Mouse (Mus musculus) left cerebral cortex, postnatal 25 days (tissue): ENCODE measurements around the gene Ms4a14. TPM values are rescaled to one million over a fixed set of nuclear protein-coding genes. Genes with fewer than 3 reads are reported as not detected.
"Not testable (repeated sequence)": the region's sequence is repeated elsewhere in the genome, so short reads cannot be mapped to it uniquely, and the experiment has no call there.

Experiments
- DNase-seq, 2 experiments: peaks; one replicate each; pipeline ENCODE4 v3.0.0; 2022; ENCODE audit warnings: low spot score in 2 of 2, mixed read lengths in 1 of 2
- intact Hi-C: fragments of 180-260 bp; cut with DNase I; formaldehyde crosslinking; loops from one replicate; pipeline ENCODE4 v1.15.1; 2025
- total RNA-seq, 2 experiments: library from RNA; stranded (reverse); gene quantifications; 2 replicates each; pipeline ENCODE4 v1.2.3; 2021

Ms4a14 gene
- total RNA-seq, 2 experiments from 2014 or later = not detected

GRCm38 (mm10) chr19:11266052-11266845 is 48.0 kb downstream of the Ms4a14 start, which contains the start of gene Ms4a1:
TSS of gene Ms4a1 (minus strand) at chr19:11266241.
- no peak for DNase-seq
- intact Hi-C loops = no loop called here

GRCm38 (mm10) chr19:11264602-11265185 is 49.6 kb downstream of the Ms4a14 start:
- DNase-seq = no peak
- intact Hi-C loops = no loop called here

GRCm38 (mm10) chr19:11263549-11263948 is 50.7 kb downstream of the Ms4a14 start:
- intact Hi-C loops = no loop called here
- no peak for DNase-seq

- intact Hi-C loops = not testable (repeated sequence)
Observed at GRCm38 (mm10) chr19:11262932-11263331, 51.3 kb downstream of the Ms4a14 start.

GRCm38 (mm10) chr19:11261522-11261921 is 52.7 kb downstream of the Ms4a14 start:
- no peak for DNase-seq
- intact Hi-C loops = no loop called here

More at GRCm38 (mm10) chr19:11262932-11263331, 51.3 kb downstream of the Ms4a14 start:
- DNase-seq = not testable (repeated sequence)

Other genes with a start within 250 kb of the Ms4a14 start
- not detected for gene Ms4a8a, start 233.4 kb downstream of the Ms4a14 start, total RNA-seq
- gene 1700017D01Rik, start 183.6 kb downstream of the Ms4a14 start, total RNA-seq = not detected
- not detected for gene 1700025F22Rik, start 149.1 kb downstream of the Ms4a14 start, total RNA-seq
- not detected for gene Ms4a13, start 117.7 kb downstream of the Ms4a14 start, total RNA-seq
- not detected for gene Ms4a12, start 82.0 kb downstream of the Ms4a14 start, total RNA-seq
- gene Ms4a1, start 48.2 kb downstream of the Ms4a14 start, total RNA-seq = not detected
- gene Ms4a5, start 30.6 kb downstream of the Ms4a14 start, total RNA-seq = not detected
- gene Ms4a7, start 21.7 kb upstream of the Ms4a14 start, total RNA-seq = under 1 TPM; 0.34 to 0.53 TPM
- 1 to 10 TPM in 1 of 2 experiments, under 1 TPM in 1; 0.69 to 1.2 TPM for gene Ms4a4a, start 61.1 kb upstream of the Ms4a14 start, total RNA-seq
- not detected for gene Ms4a4c, start 90.3 kb upstream of the Ms4a14 start, total RNA-seq
- gene Ms4a4b, start 129.1 kb upstream of the Ms4a14 start, total RNA-seq = under 1 TPM in 1 of 2 experiments, not detected in 1; 0.57 TPM
- gene Ms4a6c, start 154.9 kb upstream of the Ms4a14 start, total RNA-seq = 1 to 10 TPM; 1.5 to 1.7 TPM
- gene Gm8369, start 171.5 kb upstream of the Ms4a14 start, total RNA-seq = under 1 TPM; 0.30 to 0.39 TPM
- gene Ms4a6b, start 202.1 kb upstream of the Ms4a14 start, total RNA-seq = 1 to 10 TPM in 1 of 2 experiments, under 1 TPM in 1; 0.96 to 2.0 TPM
- gene Ms4a4d, start 222.3 kb upstream of the Ms4a14 start, total RNA-seq = not detected